Mouse (Mus musculus) liver, embryonic 14.5 days (tissue): ENCODE measurements around the gene Zfp385a. TPM values are rescaled to one million over a fixed set of nuclear protein-coding genes. Genes with fewer than 3 reads are reported as not detected.

Experiments
- ATAC-seq: fragments of 200-750 bp; cut with Nextera tagmentation; 2 replicates; pipeline ENCODE4 v1.8.0; 2017; ENCODE audit warnings: moderate number of reproducible peaks, mild to moderate bottlenecking, moderate library complexity; ENCODE audit not compliant: insufficient read depth
- DNase-seq, 3 experiments: peaks; one replicate each; pipeline ENCODE4 v3.0.0-alpha.2; 2012 to 2013; ENCODE audit warnings: low read depth in 3 of 3, low spot score in 3 of 3
- H3K27ac ChIP-seq: fragments of 300-500 bp; sonication (generic); 2 replicates; pipeline ENCODE4 v1.5.1; 2014; ENCODE audit warnings: moderate library complexity, mild to moderate bottlenecking, control low read depth, inconsistent platforms
- H3K27me3 ChIP-seq: fragments of 300-500 bp; sonication (generic); 2 replicates; pipeline ENCODE4 v1.6.1; 2014; ENCODE audit warnings: mild to moderate bottlenecking, low read length, moderate library complexity; ENCODE audit not compliant: control insufficient read depth, insufficient read depth
- H3K36me3 ChIP-seq: fragments of 300-500 bp; sonication (generic); replicated peaks from 2 replicates; pipeline ENCODE4 v1.6.1; 2014; ENCODE audit warnings: low read depth; ENCODE audit not compliant: control insufficient read depth, insufficient read depth
- H3K4me1 ChIP-seq, 2 experiments: fragments of 200-500 bp in 1 of 2; fragments of 300-500 bp in 1 of 2; sonication (generic) in 1 of 2; replicated peaks; 2 replicates each; pipeline ENCODE4 v1.6.1; 2012 to 2014; ENCODE audit warnings: antibody characterized with exemption in 1 of 2, inconsistent platforms in 1 of 2, low read length in 1 of 2; ENCODE audit not compliant: control insufficient read depth in 2 of 2, insufficient read depth in 2 of 2
- H3K4me2 ChIP-seq: fragments of 300-500 bp; sonication (generic); 2 replicates; pipeline ENCODE4 v1.6.1; 2014; ENCODE audit warnings: low read depth, mild to moderate bottlenecking, control low read depth, moderate library complexity
- H3K4me3 ChIP-seq, 2 experiments: fragments of 200-500 bp in 1 of 2; fragments of 300-500 bp in 1 of 2; sonication (generic) in 1 of 2; 2 replicates each; pipeline ENCODE4 v1.5.1; 2012 to 2014; ENCODE audit warnings: low read depth in 2 of 2, low read length in 2 of 2, mild to moderate bottlenecking in 2 of 2, control low read depth in 1 of 2, inconsistent platforms in 1 of 2, moderate library complexity in 1 of 2; ENCODE audit not compliant: insufficient read depth in 1 of 2
- H3K9ac ChIP-seq: fragments of 300-500 bp; sonication (generic); replicated peaks from 2 replicates; pipeline ENCODE4 v1.6.1; 2014; ENCODE audit warnings: mild to moderate bottlenecking, control low read depth, moderate library complexity
- H3K9me3 ChIP-seq: fragments of 300-500 bp; sonication (generic); 2 replicates; pipeline ENCODE4 v1.6.1; 2016; ENCODE audit warnings: low read length, mixed read lengths; ENCODE audit not compliant: control insufficient read depth
- CTCF ChIP-seq: IDR thresholded peaks from 2 replicates; pipeline ENCODE4 v1.5.1; 2016; ENCODE audit warnings: antibody characterized with exemption, low read depth, control low read depth
- EP300 ChIP-seq: IDR thresholded peaks from 2 replicates; pipeline ENCODE4 v1.6.1; 2016; ENCODE audit warnings: antibody characterized with exemption, low read depth
- WGBS: fragments of 180-500 bp; shearing (Covaris S2); extraction: QIAGEN DNeasy Blood & Tissue Kit; methylation state at CpG from one replicate; pipeline ENCODE4 v1.1.7; 2014; ENCODE audit not compliant: insufficient replicate concordance; 5-methylcytosine and 5-hydroxymethylcytosine counted together
- polyA plus RNA-seq, 2 experiments: library from polyadenylated mRNA; depleted of rRNA in 1 of 2; stranded (reverse) in 1 of 2; unstranded in 1 of 2; fragments of >200 nt; fragmentation: Nextera tagmentation in 1 of 2; extraction: Ambion mirVana in 1 of 2; gene quantifications; 2 replicates each; pipeline versions ENCODE4 v1.2.1 to v1.2.3; 2012 to 2014

Zfp385a gene
- polyA plus RNA-seq, 2 experiments = 4.7 to 4.9 TPM

DNA sequence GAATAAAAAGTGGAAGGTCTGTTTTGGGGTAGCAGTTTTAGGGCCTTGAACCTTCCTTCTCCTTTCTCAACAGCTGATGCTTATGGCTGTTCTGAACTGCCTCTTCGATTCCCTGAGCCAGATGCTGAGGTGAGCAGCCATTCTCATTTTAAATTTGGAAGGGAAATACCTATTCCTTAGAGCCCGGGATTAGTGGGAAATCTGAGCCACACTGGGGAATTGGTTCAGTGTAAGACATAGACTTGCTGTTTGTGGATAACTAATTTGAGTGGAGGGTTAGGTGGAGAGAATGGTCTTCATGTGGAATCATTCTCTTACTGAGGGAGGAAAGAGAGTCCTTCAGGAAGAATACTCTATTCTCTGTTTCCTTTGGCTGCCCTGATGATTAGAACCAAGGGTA, 45.2 kb downstream of the Zfp385a start:
- WGBS = 81% methylated on average over 2 of the region's 2 CpGs
- Histone ChIP-seq H3K27ac (no peak overlapping the region), H3K27me3 (no peaks in the 10 kb centered on the region), H3K4me1 (no peaks in the 10 kb centered on the region), H3K4me3 (no peak overlapping the region), H3K36me3 (peaks cover 68% of the 10 kb centered on the region), H3K9me3 (no peaks in the 10 kb centered on the region), H3K9ac (no peak overlapping the region), H3K4me2 (no peak overlapping the region)
- DNase-seq (no peak), ATAC-seq (no peak)
- TF ChIP-seq CTCF (no peak), EP300 (no peak)

DNA sequence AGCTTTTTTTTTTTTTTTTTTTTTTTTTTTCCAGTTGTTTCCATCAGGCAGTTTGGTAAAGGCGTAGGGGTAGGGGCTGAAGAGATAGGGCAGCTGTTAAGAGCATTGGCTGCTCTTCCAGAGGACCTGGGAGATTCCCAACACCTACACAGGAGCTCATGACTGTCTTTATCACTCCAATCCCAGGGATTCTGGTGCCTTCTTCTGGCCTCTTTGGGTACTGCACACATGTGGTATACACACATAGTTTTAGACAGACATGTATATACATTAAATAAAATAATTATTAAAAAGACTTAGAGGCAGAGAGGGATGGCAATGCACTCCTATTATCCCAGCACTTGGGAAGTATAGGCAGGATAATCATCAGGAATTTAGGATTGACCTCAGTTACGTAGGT, 46.5 kb downstream of the Zfp385a start:
- Histone ChIP-seq H3K36me3 (peaks cover 76% of the 10 kb centered on the region), H3K9ac (no peak overlapping the region), H3K27ac (no peak overlapping the region), H3K9me3 (no peaks in the 10 kb centered on the region), H3K27me3 (no peaks in the 10 kb centered on the region), H3K4me2 (no peak overlapping the region), H3K4me3 (no peak overlapping the region), H3K4me1 (no peaks in the 10 kb centered on the region)
- DNase-seq = no peak
- peak; percentile 47 for TF ChIP-seq CTCF
- TF ChIP-seq EP300 = no peak
- 94% methylated on average over 2 of the region's 2 CpGs for WGBS
- ATAC-seq = no peak

DNA sequence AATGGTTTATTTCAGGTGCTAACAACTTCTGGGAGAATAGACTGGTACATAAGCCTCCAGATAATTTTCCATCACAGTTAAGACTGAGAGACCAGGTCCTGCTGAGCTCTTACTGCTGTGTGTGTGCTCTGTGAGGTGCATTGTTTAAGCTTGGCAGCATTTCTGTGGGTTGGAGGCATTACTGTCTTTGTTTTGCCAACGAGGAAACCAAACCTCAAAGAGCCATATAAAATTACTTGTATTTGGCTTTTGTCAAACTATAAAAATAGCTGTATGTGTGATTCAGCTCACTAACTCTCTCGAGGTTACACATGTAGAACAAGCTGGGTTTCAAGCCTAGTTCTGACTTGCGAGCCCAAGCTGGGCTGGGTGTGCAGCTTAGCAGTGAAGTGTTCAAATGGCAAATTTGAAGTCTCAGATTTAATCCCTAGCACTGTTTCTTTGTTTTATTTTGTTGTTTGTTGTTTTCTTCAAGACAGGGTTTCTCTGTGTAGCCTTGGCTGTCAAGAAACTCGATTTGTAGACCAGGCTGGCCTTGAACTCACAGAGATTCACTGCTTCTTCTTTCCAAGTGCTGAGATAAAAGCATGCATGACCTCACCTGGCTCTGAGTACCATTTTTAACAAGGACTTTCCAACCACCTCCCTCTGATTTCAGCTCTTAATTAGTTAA, 47.1 kb downstream of the Zfp385a start:
- H3K27me3 ChIP-seq = no peaks in the 10 kb centered on the region
- H3K36me3 ChIP-seq = peaks cover 73% of the 10 kb centered on the region
- no peak overlapping the region for H3K27ac ChIP-seq
- WGBS = 87% methylated on average over 4 of the region's 4 CpGs
- H3K4me1 ChIP-seq = no peaks in the 10 kb centered on the region
- no peak overlapping the region for H3K4me3 ChIP-seq
- no peaks in the 10 kb centered on the region for H3K9me3 ChIP-seq
- no peak overlapping the region for H3K9ac ChIP-seq
- no peak for DNase-seq
- TF ChIP-seq EP300 (no peak), CTCF (no peak)
- H3K4me2 ChIP-seq = no peak overlapping the region
- no peak for ATAC-seq

DNA sequence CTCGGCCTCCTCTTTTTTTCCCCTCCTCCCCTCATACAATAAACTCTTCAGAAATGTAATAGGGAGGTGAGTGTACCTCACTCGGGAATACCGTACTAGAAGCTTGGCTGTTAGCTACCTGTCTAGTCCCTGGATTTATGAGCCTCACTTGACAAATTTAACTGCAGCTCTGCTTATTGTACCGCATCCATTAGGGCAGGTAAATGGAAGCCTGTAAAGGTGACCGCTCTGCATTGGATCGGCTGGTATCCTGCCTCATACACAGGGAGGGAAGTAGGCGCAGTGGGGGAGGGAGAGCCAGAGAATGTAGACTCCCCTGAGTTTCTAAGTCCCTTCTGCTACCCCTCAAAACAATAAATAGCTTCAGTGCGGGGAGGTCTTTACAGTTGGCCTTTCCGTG, 49.0 kb downstream of the Zfp385a start:
- no peak for DNase-seq
- TF ChIP-seq CTCF (no peak), EP300 (no peak)
- H3K36me3 ChIP-seq = peaks cover 60% of the 10 kb centered on the region
- WGBS = 88% methylated on average over 9 of the region's 9 CpGs
- ATAC-seq = no peak
- peaks cover 0 to under 1% of the 10 kb centered on the region in 2 experiments; a peak in 2 of 4 replicates for H3K4me1 ChIP-seq
- no peak overlapping the region for H3K27ac ChIP-seq
- no peaks in the 10 kb centered on the region for H3K9me3 ChIP-seq
- no peak overlapping the region for H3K4me3 ChIP-seq
- H3K9ac ChIP-seq = no peak overlapping the region
- H3K27me3 ChIP-seq = no peaks in the 10 kb centered on the region
- no peak overlapping the region for H3K4me2 ChIP-seq

DNA sequence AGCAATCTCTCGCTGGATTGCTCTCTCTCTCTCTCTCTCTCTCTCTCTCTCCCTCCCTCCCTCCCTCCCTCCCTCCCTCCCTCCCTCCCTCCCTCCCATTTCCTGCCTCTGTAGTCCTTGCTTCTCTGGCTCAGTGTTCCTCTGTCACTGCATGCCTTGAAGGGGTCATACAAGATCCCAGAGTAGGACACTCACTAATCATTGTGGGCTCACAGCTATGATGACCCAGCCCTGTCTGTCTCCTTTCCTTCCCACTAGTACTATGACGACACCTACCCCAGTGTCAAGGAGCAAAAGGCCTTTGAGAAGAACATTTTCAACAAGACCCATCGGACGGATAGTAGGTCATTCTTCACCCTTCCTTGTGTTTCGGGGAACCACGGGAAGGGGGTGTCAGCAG, 49.5 kb downstream of the Zfp385a start:
- Histone ChIP-seq H3K4me1 (peaks cover 0 to 5% of the 10 kb centered on the region in 2 experiments; a peak in 2 of 4 replicates), H3K9ac (no peak overlapping the region), H3K27ac (no peak overlapping the region), H3K4me3 (no peak overlapping the region), H3K36me3 (peaks cover 60% of the 10 kb centered on the region), H3K4me2 (no peak overlapping the region), H3K27me3 (no peaks in the 10 kb centered on the region), H3K9me3 (no peaks in the 10 kb centered on the region)
- DNase-seq (no peak), ATAC-seq (no peak)
- TF ChIP-seq EP300 = no peak
- no peak for TF ChIP-seq CTCF
- 77% methylated on average over 6 of the region's 6 CpGs for WGBS
